8 mouse cellular contexts compared by ENCODE assay signal in genomic region chr13:111808387-111808636, GRCm38 (mm10). TPM values are rescaled to one million over a fixed set of nuclear protein-coding genes. Genes with fewer than 3 reads are reported as not detected.
DNase-seq lines count a peak whose midpoint lies in the region; ATAC-seq and TF ChIP-seq lines count a peak whose summit lies in the region.

No protein-coding gene starts in this region.

- no peaks in the 10 kb centered on the region for H3K9me3 ChIP-seq in forebrain, embryonic 11.5 days (ENCODE audit: control insufficient read depth, low read length)
- no peaks in the 10 kb centered on the region for H3K9me3 ChIP-seq in liver, embryonic 11.5 days (ENCODE audit: control insufficient read depth, low read length)

- WGBS in forebrain, embryonic 11.5 days: 1% methylated on average over 38 of the region's 38 CpGs
- 1% methylated on average over 34 of the region's 38 CpGs for WGBS in liver, embryonic 11.5 days

- DNase-seq in gastrocnemius, postnatal 10 days: peak; percentile 66
- DNase-seq in gastrocnemius, adult 18-20 months (ENCODE audit: low spot score): no peak
- no peak for DNase-seq in forebrain, embryonic 11.5 days (ENCODE audit: low spot score)
- no peak for DNase-seq in liver, embryonic 11.5 days (ENCODE audit: low spot score)
- DNase-seq in retina, embryonic 14.5 days (ENCODE audit: low spot score): no peak
- DNase-seq in MN1 (ENCODE audit: low spot score): no peak

- H3K79me2 ChIP-seq in C2C12 (ENCODE audit: control insufficient read depth, insufficient read depth): peaks cover 13% of the 10 kb centered on the region

- peak; percentile 73 for ATAC-seq in forebrain, embryonic 11.5 days (replicated peaks; ENCODE audit: low FRiP score)
- peak; percentile 59 for ATAC-seq in liver, embryonic 11.5 days (replicated peaks; ENCODE audit: low FRiP score)
- ATAC-seq in megakaryocyte progenitor cell, adult 5-6 weeks (replicated peaks; ENCODE audit: poor library complexity): no peak

- peak overlapping the region; percentile 92 for H3K9ac ChIP-seq in forebrain, embryonic 11.5 days (ENCODE audit: low read length)
- peak overlapping the region; percentile 97 for H3K9ac ChIP-seq in liver, embryonic 11.5 days (ENCODE audit: low read depth, low read length)

- H3K79me3 ChIP-seq in C2C12 (ENCODE audit: low read depth): no peaks in the 10 kb centered on the region

- peak overlapping the region; percentile 80 for H3ac ChIP-seq in C2C12 (ENCODE audit: control insufficient read depth, insufficient read length, low read depth)

- peak overlapping the region; percentile 94 for H3K27ac ChIP-seq in forebrain, embryonic 11.5 days (ENCODE audit: low read depth, low read length)
- H3K27ac ChIP-seq in liver, embryonic 11.5 days (ENCODE audit: low read depth, low read length): peak overlapping the region; percentile 94

- H3K27me3 ChIP-seq in C2C12 (ENCODE audit: control insufficient read depth, insufficient read depth, insufficient read length): no peaks in the 10 kb centered on the region
- peaks cover 2% of the 10 kb centered on the region; the same call in 1 of the 2 replicates for H3K27me3 ChIP-seq in forebrain, embryonic 11.5 days (ENCODE audit: control insufficient read depth, insufficient read depth, low read length)
- H3K27me3 ChIP-seq in liver, embryonic 11.5 days (replicated peaks; ENCODE audit: control insufficient read depth, insufficient read depth, low read length): 0 out of 2 replicates have a peak, but pooled peaks cover 4% of the 10 kb centered on the region

- H3K4me3 ChIP-seq in C2C12 (ENCODE audit: insufficient read depth, poor library complexity, severe bottlenecking): peak overlapping the region; percentile 52
- H3K4me3 ChIP-seq in forebrain, embryonic 11.5 days (ENCODE audit: low read depth, low read length): peak overlapping the region; percentile 89
- peak overlapping the region; percentile 97 for H3K4me3 ChIP-seq in liver, embryonic 11.5 days (ENCODE audit: low read depth, low read length)

- no peaks in the 10 kb centered on the region for H3K36me3 ChIP-seq in C2C12 (ENCODE audit: control insufficient read depth, insufficient read depth)
- H3K36me3 ChIP-seq in forebrain, embryonic 11.5 days (ENCODE audit: control insufficient read depth, insufficient read depth, low read length): no peaks in the 10 kb centered on the region
- H3K36me3 ChIP-seq in liver, embryonic 11.5 days (ENCODE audit: control insufficient read depth, insufficient read depth, low read length): no peaks in the 10 kb centered on the region

- no peak for TF ChIP-seq CTCF in C2C12 (IDR thresholded peaks at IDR 0.05; ENCODE audit: control insufficient read depth, insufficient read depth, insufficient read length)

- H3K4me2 ChIP-seq in forebrain, embryonic 11.5 days (ENCODE audit: low read depth, low read length, severe bottlenecking): peak overlapping the region; percentile 80
- peak overlapping the region; percentile 95 for H3K4me2 ChIP-seq in liver, embryonic 11.5 days

- no peaks in the 10 kb centered on the region; the same call in 1 of the 2 replicates for H3K4me1 ChIP-seq in forebrain, embryonic 11.5 days (replicated peaks; ENCODE audit: control insufficient read depth, insufficient read depth, low read length)
- H3K4me1 ChIP-seq in liver, embryonic 11.5 days (replicated peaks; ENCODE audit: control insufficient read depth, insufficient read depth, low read length): peaks cover 33% of the 10 kb centered on the region

TF ChIP-seq in C2C12, 6 proteins besides CTCF, POLR2A, EP300 and RAD21:
- TF ChIP-seq MAX (IDR thresholded peaks at IDR 0.05): no peak
- TF ChIP-seq CEBPB (IDR thresholded peaks at IDR 0.05; ENCODE audit: low read depth): no peak
- no peak for TF ChIP-seq USF1 (IDR thresholded peaks at IDR 0.05; ENCODE audit: low read depth)
- no peak for TF ChIP-seq FOSL1 (IDR thresholded peaks at IDR 0.05; ENCODE audit: insufficient read depth, low read length, poor library complexity, severe bottlenecking)
TF ChIP-seq in C2C12: peak in this region for 0.

RNA-seq across cellular contexts. Expression of gene Map3k1, which starts 0.5 kb away (rescaled TPM):
- 10 to 100 TPM; 19.0 to 24.4 TPM for total RNA-seq in gastrocnemius, postnatal 10 days (2021)
- 1 to 10 TPM; 8.5 to 8.7 TPM for total RNA-seq in gastrocnemius, adult 18-20 months (2021)
- polyA plus RNA-seq in C2C12 (2012; fragmentation: generic; extraction: Trizol): 1.5 TPM
- 13.6 and 13.7 TPM in 2 replicates for polyA plus RNA-seq in forebrain, embryonic 11.5 days (2014; fragmentation: Nextera tagmentation; extraction: Ambion mirVana)
- polyA plus RNA-seq in liver, embryonic 11.5 days (2014; fragmentation: Nextera tagmentation; extraction: Ambion mirVana): 19.8 and 20.6 TPM in 2 replicates
- 26.7 and 32.2 TPM in 2 replicates for total RNA-seq in megakaryocyte progenitor cell, adult 5-6 weeks (2015)
- 26.2 and 33.4 TPM in 2 replicates for total RNA-seq in megakaryocyte progenitor cell, adult 5-6 weeks (2017)
